Mouse (Mus musculus): ENCODE measurements at regions not wholly inside any gene's neighbourhood (a gene's known extent, or its start where the extent isn't known, plus 50 kb on each side); places are given as distances from the start of the nearest gene placed in this dataset.

DNA sequence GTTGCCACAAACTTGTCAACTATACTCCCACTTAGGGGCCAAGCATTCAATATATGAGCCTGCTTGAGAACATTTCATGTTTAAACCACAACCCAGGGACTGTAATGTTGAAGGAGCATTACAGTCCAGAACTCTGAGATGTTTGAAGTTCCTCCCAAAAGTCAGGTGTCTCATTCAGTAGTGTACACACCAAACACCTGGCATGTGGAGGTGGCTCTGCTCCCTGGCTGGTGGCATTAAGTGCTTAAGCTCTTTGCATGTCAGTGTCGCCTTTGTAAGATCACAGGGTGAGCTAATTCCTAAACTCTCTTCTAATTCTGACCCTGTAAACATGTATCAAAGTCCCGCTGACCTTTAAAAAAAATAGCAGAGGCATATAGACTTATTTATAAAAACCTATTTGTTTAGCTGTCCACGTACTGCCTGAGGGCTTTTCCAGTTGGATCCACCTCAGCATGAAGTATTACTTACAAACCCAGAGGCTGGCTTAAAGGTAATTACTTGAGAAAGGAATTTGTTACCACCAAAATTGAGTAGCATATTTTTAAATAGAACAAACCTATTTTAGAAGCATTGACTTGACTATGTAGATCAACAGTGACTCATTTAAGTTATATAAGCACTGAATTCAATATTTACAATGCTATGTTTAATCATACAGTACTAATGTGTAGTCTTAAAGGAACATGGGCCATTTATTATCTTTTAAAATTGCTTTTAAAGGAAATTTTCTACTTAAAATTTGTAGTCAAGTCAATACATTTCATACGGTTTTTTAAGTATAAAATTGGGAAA lies 276.3 kb upstream of the Fermt1 start:
- DNase-seq (ENCODE audit: low spot score in 2 of 2) = no peak

DNA sequence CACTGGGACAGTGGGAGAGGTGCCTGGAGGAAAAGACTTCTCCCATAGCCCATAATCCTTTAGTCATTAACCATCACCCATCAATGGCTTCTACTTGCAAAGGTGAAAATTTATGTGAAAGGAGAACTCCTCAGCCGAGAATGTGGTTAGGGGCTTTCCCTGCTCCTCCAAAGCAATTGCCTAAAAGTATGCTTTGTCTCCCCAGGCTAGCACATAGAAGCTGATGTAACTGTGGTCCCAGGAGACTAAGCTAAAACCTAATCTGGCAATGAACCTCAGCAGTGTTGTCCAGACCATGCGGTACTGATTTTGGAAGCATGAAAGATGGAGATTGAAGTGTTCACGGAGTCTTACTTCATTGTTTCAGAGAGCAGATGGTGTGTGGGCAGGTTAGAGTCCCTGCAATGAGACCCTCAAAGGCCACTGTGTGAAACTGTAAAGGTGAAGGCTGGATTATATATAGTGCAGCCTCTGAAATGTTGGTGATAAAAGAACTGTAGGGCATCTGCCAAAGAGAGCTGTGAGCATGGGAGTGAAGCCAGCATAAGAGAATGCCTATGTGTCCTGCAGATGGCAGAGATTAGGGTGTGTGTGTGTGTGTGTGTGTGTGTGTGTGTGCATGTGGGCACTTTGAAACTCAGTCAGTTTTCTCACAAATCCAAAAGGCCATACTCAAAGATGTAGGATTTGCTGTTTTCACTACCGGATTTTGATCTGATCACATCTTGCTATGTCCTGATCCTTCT lies 289.6 kb upstream of the Fermt1 start:
- peak in 1 of 2 experiments; percentile 3 for DNase-seq (ENCODE audit: low spot score in 2 of 2)

DNA sequence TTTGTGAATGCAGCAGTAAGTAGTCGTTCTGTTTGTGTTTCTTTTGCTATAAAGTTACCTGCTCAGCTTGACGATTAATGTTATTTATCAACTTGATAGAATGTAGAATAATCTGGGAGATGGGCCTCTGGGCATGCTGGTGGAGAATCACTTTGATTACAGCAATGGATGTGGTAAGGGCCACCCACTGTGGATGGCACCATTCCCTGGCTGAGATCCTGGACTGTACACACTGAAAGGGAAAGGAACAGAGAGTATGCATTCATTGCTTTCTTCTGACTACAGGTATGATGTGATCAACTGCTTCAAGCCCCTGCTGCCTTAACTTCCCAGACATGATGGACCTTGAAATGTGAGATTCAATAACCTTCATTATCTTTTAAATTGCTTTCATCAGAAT lies 299.8 kb upstream of the Bmp2 start:
- no peak for DNase-seq (ENCODE audit: low spot score in 2 of 2)

DNA sequence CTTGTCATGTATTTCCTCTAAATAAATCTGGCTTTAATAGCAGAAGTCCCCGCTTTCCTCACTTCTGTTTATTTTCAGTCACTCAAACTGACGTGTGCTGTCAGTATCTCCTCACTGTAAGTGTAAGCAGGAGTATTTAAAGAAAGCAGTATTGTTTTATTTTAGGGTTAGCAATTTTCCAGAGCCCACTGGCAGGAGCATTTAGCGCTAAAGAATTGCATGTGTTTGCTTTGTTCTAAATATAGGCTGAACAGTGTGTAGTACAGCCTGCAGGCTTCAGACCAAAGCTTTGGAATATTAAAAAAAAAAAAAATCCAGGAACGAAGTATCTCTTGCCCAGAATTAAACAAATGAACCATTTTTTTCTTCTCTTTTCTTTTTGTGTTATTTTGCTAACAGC lies 277.5 kb upstream of the Bmp2 start:
- DNase-seq (ENCODE audit: low spot score in 2 of 2) = no peak

DNA sequence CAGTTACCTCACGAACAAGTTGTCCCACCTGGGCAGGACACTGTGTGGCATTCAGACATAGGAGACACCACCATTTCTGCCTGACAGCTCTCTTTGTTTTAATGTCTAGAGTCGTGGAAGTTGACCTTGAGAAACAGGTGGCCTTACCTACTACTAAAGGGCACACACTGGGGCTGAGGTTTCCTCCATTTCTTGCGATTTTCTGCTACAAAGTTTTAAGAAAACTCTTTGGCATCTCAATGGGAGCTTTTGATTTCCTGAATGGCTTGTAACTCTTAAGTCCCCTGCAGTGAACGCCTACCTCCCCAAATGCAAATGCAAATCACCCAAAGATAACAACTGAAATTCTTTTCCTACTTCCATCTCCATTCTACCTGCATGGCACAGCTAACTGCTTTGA lies 273.4 kb upstream of the Bmp2 start:
- no peak for DNase-seq (ENCODE audit: low spot score in 2 of 2)

DNA sequence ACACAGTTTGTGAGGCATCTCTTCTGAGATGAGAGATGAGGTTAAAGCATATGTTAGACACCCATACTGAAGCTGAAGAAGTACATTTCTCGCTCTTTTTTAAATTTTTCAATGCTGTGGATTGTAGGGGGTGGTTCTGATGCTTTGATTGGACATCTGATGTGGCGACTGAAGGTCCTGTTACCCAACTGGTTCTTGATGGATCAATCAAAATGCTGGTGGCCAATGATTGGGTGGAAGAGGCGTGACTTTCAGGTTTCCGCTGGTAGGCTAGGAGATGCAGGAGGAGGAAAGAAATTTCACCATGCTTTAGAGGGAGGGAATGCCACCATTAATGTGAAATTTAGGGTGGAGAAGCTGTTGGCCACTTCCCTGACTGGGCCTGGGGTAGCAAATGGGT lies 272.7 kb upstream of the Bmp2 start:
- DNase-seq (ENCODE audit: low spot score in 2 of 2) = no peak

DNA sequence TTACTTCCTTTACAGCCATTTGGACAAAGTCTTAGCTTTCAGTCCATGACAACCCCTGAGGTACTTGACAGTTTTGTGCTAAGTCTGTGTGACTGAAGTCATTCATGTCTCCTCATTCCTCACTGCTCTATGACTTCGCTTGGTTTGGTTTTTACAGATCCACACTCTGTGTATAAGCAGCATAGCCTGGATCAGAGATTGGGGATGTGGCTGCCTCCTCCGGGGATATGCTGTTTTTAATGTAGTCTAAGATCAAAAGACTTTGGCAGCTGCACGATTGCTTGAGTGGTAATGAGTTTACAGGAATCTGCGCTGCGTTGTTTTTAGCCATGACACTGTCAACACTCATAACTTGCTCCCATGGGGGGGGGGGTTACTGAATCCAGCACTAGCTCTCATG lies 269.3 kb upstream of the Bmp2 start:
- DNase-seq (ENCODE audit: low spot score in 2 of 2) = no peak

DNA sequence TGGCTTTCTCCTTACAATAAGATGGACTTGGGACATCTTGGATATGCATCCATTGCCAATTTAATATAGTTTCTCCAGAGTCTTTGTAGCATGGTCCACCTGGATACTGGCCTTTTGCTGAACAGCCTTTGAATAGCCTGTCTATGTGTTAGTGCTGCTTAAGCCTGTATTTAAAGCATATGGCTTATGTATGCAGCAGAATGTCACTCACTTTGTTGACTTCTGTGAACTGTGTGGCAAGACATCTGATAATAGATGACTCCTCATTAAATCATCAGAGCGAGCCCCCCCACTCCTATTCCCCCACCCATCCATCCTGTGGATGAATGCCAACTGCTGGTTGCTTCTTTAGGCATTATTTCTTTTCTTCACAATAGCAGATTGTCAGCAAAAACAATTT lies 268.2 kb upstream of the Bmp2 start:
- no peak for DNase-seq (ENCODE audit: low spot score in 2 of 2)

DNA sequence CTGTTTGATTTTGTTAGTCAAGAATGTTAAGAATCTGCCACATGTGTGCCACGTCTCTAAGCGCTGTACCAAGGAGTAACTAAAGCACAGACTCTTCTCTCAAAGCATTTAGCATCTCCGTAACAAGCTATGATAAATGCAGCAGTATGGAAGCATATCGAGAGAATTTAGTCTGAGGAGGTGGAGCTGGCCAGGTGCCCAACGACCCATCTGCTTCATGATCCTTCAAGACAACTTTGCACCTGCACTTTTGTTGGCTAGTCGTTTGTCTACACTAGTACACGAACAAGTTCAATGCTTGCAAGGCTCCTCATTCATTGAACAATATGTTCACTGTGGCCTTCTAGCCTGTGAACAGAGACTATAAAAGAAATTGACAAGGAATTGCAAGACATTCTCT lies 257.8 kb upstream of the Bmp2 start:
- peak in 1 of 2 experiments; percentile 27 for DNase-seq (ENCODE audit: low spot score in 2 of 2)

DNA sequence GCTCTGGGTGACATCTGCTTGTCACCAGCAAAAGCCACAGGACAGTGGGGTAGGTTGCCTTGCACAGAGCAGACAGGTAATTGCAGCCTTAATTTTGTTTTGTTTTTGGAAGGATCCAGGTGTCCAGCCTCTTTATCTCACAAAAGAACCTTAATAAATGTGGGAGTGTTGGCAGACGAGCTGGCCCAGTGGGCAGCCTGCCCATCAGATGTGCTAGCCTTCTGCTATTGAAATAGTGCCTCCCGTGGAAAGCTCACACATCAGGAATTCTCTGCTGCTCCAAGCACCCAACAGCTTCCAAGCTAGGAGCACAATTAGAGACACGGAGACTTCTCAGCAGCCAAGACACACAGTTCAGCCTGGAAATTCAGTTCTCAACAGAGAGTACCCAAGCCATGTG lies 246.0 kb upstream of the Bmp2 start:
- DNase-seq (ENCODE audit: low spot score in 2 of 2) = no peak

DNA sequence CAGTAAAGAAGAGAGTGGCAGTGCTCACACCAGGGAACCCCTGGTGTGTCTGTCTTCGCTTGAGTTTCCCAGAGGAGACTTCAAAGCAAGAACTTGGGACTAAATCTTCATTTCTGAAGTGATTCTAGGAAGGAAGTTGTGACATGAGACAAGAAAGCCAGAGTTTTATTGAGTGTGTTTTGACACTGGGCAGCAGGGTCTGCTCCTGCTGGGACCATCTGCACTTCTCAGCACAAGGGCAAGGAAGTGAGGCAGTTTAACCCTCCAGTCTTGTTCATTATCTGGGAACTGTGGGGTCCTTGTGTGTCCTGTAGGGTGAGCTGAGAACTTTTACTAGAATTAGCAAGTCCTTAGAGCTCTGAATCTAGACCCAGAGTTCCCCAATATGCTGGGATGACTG lies 241.0 kb upstream of the Bmp2 start:
- DNase-seq (ENCODE audit: low spot score in 2 of 2) = no peak

DNA sequence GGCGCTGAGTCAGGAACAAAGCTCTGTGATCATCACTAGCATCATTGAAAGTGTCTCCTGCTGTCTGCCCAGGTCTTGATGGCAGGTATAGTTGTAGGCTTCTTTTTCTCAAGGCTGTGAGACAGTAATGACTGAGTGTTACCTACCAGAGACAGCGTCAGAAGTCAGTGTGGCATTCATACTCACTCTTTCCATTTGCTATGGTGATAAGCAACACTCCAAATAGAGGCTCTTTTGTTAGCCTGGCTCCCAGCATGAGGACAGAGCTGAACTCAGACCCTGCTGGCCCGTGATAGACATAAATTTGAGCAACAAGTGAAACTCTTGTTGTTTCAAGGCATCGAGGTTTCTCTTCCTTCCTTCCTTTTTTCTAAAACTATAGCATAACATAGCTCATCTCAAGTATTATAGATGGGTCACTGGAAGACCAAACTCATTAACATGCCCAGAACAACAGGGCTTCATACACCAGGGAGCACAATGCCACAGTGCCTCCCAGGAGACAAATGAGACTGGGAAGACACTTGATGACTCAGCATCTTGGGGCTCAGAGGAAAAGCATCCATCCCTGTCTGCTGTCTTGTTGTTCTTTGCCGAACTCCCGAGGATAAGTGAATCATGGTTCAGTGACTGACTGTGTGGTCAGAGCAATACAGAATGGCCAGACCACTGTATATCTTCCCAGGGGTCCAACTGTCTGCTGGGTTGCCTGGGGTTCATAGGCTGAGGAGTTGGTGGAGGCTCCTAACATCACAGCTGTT lies 225.5 kb upstream of the Bmp2 start:
- DNase-seq (ENCODE audit: low spot score in 2 of 2) = no peak

DNA sequence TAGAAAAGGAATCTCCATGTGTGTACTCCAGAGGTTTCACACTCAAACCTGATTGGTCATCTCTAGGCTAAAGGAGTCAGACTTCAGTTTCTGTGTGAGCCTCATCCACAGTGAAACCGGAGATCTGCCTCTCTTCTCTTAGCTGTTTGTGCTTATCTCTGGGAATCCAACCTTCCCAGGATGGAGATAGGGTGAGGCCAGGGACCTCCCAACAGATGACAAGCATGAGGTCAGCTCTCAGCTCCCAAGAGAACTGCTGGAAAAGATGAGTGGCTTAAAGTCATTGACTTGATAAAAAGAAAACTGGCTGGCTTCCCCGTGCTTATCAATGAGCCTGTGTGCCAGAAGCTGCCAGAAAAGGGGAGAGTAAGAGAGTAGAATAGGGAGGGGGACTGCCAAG lies 224.3 kb upstream of the Bmp2 start:
- DNase-seq (ENCODE audit: low spot score in 2 of 2) = no peak

DNA sequence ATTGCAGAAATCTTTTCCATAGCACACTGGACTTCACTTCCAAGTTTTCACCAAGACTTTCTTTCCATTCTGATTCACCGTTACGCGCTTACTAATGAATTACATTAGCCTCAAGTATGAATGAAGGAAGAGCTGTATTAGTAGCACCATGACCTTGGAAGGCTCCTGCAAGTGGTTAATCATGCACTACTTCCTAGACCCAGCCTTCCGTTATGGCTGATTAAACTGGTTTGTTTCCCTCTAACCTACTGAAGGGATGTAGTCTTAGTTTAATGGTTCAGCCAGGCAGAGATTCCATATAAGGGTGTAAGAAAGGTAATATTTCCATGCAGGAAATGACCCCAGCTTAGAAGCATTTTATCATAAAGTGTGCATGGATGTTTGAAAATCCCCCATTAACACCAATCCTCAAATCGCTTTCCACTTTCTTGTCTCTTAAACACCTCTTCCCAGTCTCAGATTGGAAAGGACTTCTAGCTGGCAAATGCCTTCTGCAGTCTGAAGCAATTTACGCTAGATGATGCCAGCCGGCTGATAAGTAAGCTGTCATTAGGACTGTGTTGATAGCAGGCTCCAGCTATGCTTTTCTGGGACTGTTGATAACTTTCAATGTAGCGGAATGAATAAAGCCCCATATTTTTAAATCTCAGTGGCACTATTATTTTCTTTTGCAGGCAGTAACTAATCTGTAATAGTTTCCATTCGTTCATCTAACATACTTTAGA lies 215.6 kb upstream of the Bmp2 start:
- no peak for DNase-seq (ENCODE audit: low spot score in 2 of 2)

DNA sequence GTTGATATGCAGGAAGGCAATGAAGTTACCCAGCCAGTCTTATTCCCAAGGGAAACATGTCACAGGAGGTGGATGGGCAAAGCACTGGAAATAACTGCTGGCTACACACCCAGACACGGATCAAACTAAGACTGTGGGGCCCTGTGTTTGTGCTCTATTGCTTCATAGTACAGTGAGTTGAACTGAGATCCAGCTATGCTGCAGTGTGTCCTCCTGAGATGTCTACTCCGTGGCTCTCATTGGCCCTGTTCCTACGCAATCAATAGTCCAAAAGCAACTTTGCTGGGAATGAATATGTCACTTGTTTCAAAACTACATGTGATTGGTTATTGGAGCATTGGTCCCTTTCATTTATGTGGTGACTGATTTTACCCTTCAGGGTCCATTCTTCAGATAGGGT lies 213.8 kb upstream of the Bmp2 start:
- DNase-seq (ENCODE audit: low spot score in 2 of 2) = no peak

DNA sequence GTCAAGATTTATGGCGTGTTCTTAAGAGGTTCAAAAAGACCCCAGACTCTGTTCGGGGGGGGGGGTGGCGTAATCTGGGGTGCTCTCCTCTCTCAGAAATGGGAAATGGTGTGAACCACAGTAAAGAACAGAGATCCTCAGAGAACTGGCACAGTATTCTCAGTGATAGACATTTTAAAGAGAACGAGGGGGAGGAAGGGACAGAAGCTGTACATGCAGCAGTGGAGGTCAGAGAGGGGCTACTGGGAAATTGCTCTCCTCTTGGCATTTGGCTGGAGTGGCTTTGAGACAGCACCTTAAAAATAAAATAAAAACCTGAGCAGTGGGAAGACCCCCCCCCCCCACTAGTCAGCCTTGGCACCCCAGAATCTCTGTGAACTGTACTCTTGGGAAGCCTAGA lies 210.6 kb upstream of the Bmp2 start:
- no peak for DNase-seq (ENCODE audit: low spot score in 2 of 2)

DNA sequence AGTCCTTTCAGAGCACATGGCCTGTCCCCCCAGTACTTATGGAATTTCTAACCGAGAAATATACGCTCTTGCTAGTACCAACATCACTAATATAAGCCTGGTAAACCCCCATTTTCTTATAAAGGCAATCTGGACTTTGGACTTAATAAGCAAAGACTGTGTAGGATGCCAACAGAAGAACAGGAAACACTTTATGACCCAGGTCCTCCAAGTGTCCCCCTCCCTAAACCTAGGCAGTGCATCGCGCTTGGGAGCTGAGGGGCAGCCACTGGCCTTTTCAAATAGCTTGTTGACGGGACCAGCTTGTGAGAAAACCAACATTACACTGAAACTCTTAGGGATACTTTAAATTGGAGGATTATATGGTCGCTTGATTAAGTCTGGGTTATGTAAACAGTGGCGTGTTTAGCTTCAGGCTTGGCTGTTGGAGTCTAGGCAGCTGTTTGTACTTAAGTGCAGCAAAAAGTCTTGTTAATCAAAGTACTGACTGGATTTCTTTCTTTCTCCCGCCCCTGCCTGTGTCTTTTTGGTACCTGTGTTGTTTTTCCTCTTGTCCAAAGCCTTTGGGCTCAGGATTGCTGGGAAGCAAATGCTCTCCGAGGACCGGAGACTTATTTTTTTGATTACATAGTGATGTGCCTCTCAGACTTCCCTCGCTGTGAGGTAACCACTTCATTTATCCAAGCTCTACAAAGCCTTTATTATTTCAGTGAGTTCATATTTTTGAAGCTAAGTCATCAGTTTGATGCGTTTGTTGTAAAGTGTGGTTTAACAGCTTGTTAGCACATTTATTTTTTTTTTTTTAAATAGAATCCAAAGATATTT lies 205.8 kb upstream of the Bmp2 start:
- no peak for DNase-seq (ENCODE audit: low spot score in 2 of 2)

DNA sequence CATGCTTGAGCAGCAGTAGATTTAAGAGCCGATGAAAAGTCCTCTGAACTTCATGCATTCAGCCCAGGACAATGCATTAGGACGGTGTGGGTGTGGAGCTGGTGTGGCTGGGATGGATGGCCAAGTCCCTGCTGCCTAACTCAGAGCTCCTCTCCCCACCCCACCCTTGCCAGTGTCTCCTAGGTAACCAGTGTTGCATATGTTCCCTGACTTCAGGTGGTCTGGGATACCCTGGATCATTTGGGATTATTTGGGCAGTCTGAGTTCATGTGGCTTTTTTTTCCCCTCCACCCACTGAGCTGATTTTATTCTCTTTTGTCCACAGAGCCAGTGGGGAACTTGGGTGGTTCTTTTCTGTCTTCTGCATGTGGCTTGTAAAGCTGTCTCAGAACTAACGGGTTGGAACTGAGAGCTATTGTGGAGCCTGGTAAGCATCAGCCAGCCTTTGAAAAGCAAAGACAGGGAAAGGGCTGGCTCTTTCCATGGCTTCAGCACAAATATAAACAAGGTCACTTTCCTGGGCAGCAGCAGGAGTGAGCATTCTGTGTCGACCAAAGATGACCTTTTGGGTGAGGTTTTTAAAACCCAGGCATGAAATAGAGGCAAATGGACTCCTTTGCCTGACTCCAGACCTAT lies 205.1 kb upstream of the Bmp2 start:
- no peak for DNase-seq (ENCODE audit: low spot score in 2 of 2)

DNA sequence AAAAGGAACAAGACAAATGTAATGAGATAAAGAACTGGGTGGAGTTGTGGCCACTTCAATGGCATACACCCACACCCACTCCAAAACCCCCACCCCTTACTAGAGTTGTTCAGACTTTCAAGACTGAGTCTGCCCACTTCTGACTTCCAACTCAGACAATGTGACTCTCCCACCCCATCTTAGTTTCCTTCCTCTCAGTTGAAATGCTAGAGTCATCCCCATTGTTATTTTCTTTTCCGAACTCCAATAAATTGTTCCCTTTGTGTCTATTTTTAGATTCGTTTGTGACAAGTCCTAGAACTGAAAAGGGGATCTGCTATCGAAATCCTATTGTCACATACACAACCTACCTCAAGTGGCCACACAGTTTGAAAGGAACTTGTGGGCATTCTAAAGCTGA lies 200.7 kb upstream of the Bmp2 start:
- DNase-seq (ENCODE audit: low spot score in 2 of 2) = no peak

DNA sequence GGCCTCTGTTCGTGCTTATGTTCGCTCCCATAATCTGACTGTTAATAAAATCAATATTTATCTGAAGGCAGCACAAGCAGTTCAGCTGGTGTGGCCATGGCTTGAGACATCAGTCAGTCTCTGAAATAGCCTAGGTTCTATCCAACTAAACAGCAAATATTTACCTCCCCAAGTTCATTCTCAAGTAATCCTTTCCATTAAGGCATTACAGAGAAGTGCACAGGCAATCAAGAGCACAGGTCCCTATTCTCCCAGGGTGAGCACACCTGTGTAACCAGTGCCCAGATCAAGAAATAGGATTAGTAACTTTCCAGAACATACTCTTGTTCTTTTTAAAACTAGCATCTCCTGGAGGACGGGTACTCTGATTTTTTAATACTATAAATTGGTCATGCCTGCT lies 199.2 kb upstream of the Bmp2 start:
- no peak for DNase-seq (ENCODE audit: low spot score in 2 of 2)

All from frontal cortex, postnatal 25 days (tissue).